Mouse (Mus musculus): ENCODE measurements at regions not wholly inside any gene's neighbourhood (a gene's known extent, or its start where the extent isn't known, plus 50 kb on each side); places are given as distances from the start of the nearest gene placed in this dataset.

DNA sequence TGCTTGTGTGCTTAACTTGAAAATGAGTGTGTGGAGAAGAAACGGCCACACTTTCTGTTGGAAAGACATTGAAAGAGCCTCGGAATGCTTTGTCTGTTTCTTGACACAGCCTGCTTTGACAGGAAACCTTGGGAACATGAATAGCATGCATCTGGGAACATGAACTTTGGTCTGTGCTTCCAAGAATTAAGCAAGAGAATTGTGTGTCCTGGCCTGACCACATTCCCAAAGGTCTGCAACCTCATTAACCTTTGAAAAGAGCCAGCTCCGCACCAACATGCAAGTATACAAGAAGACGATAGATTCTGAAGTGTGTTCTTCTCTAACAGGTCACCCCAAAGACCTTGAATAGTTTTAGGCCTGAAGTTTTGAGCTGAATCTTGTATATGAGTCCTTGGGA lies 309.7 kb upstream of the Fam92a start:
- no peak for TF ChIP-seq CEBPB (IDR thresholded peaks at IDR 0.05; ENCODE audit: insufficient read depth, poor library complexity, severe bottlenecking)
- TF ChIP-seq MYOD1 (IDR thresholded peaks at IDR 0.05; ENCODE audit: control insufficient read depth in 1 of 3, insufficient read length in 2 of 3, low read depth in 2 of 3): no peak
- TF ChIP-seq MAX (IDR thresholded peaks at IDR 0.05; ENCODE audit: low read depth): no peak
- TF ChIP-seq REST (IDR thresholded peaks at IDR 0.05; ENCODE audit: insufficient read depth, insufficient read length): no peak
- TF ChIP-seq USF1 (IDR thresholded peaks at IDR 0.05; ENCODE audit: low read depth): no peak
- TF ChIP-seq POLR2A (IDR thresholded peaks at IDR 0.05; ENCODE audit: insufficient read length, low read depth): no peak
- TF ChIP-seq SRF (IDR thresholded peaks at IDR 0.05; ENCODE audit: control insufficient read depth, insufficient read length, low read depth): no peak
